Mouse (Mus musculus) WW6 (cell line): ENCODE measurements around the gene Vps16.

Experiments
- DNase-seq: peaks from one replicate; pipeline ENCODE4 v3.0.0-alpha.2; 2013; ENCODE audit warnings: low read depth, low spot score

The Vps16 gene

GRCm38 (mm10) chr2:130424126-130424853 is at the start of gene Vps16, which contains the start of gene Pced1a:
Vps16 (plus strand) TSS chr2:130424339.
Pced1a (minus strand) TSS chr2:130424701.
- DNase-seq, result peak; percentile 63

- no peak for DNase-seq
These were observed 49.2 kb upstream of the Vps16 start for GRCm38 (mm10) chr2:130374951-130375350.

GRCm38 (mm10) chr2:130383205-130383604 is 40.9 kb upstream of the Vps16 start:
- no peak for DNase-seq

GRCm38 (mm10) chr2:130383895-130384294 is 40.2 kb upstream of the Vps16 start:
- no peak for DNase-seq

- DNase-seq, result no peak
These were observed 37.9 kb upstream of the Vps16 start for GRCm38 (mm10) chr2:130386212-130386611.

GRCm38 (mm10) chr2:130388796-130389195 is 35.3 kb upstream of the Vps16 start:
- DNase-seq, result no peak

- no peak for DNase-seq
These were observed 33.0 kb upstream of the Vps16 start for GRCm38 (mm10) chr2:130390993-130391625.

- DNase-seq, result no peak
These were observed 31.3 kb upstream of the Vps16 start for GRCm38 (mm10) chr2:130392836-130393235.

- DNase-seq, result no peak
These were observed 28.4 kb upstream of the Vps16 start for GRCm38 (mm10) chr2:130395696-130396095.

- no peak for DNase-seq
These were observed 26.8 kb upstream of the Vps16 start, which contains the start of gene Cpxm1 for GRCm38 (mm10) chr2:130397186-130397985. Cpxm1 (minus strand) TSS chr2:130397574.

- DNase-seq, result no peak
These were observed 26.0 kb upstream of the Vps16 start for GRCm38 (mm10) chr2:130398091-130398490.

- no peak for DNase-seq
These were observed 24.1 kb upstream of the Vps16 start for GRCm38 (mm10) chr2:130400046-130400445.

- DNase-seq, result no peak
These were observed 22.2 kb upstream of the Vps16 start for GRCm38 (mm10) chr2:130401891-130402290.

- no peak for DNase-seq
These were observed 19.2 kb upstream of the Vps16 start, which contains the start of the genes Gm28372 and 1700020A23Rik for GRCm38 (mm10) chr2:130404939-130405338. Gm28372 (plus strand) TSS chr2:130405239. 1700020A23Rik (plus strand) TSS chr2:130405259.

- no peak for DNase-seq
These were observed 18.0 kb upstream of the Vps16 start, which contains the start of gene Tmem239 for GRCm38 (mm10) chr2:130406178-130406577. Tmem239 (plus strand) TSS chr2:130406478.

GRCm38 (mm10) chr2:130408194-130408593 is 15.9 kb upstream of the Vps16 start:
- no peak for DNase-seq

- no peak for DNase-seq
These were observed 12.3 kb upstream of the Vps16 start for GRCm38 (mm10) chr2:130411558-130412495.

- no peak for DNase-seq
These were observed 11.4 kb upstream of the Vps16 start for GRCm38 (mm10) chr2:130412775-130413174.

GRCm38 (mm10) chr2:130414094-130414856 is 9.9 kb upstream of the Vps16 start:
- DNase-seq, result no peak
